Mouse (Mus musculus) T-helper 17 cell (primary cell): ENCODE measurements around the gene Ttc4.

Experiments used
- in situ Hi-C, 2 experiments: fragments of 300-600 bp; cut with MboI, MseI; formaldehyde crosslinking; loops; 1 replicate in 1 of 2; 2 replicates in 1 of 2; pipeline ENCODE4 v1.15.1; 2025; ENCODE audit warnings: high pct_unique_total_duplicates in 2 of 2

Ttc4 gene

DNA sequence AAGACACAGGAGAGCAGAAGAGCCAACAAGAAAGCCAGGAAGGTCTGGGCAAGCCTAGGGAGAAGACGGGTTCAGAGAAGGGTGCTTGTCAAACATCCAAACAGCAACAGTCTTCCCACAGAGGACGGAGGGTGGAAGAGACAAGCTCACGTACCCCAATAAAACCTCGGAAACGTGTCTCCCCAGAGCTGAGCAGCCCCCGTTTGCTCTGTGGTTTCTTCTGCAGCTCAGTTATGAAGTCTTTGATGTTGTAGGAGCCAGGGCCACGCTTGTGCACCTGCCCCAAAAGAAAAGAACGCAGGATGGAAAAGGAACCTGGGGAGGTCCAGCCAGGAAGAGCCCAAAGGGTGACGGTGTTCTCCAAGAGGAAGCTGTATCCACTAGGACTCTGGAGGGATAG lies 63.9 kb downstream of the Ttc4 start:
- in situ Hi-C loops = no loop called here

DNA sequence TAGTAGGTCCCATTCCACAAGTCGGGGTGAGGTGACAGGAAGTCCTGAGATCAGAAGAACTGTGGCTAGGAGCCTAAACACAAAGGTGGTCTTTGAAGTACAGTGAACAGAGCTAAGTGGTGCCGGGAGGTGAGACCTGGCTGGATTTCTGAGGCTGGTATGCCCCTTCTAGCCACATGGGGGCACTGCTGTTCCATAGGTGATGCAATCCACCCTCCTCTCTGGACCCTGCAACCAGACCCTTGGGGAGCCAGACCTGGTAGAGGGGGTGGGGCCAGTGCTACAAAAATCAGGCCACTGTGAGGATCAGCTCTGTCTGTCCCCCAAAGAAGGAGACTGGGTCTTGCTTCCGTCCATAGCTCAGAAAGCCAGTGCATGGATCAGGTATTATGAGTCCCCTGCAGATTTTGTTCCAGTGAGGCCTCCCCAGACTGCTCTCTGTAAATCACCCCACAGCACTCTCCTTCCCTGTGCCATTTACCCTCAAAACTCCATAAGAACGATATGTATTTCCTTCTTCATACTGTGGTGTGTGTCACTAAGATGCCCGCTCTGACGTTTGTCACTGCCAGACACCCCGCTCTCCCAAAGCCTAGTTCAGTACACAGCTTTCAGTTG lies 64.5 kb downstream of the Ttc4 start:
- in situ Hi-C loops = no loop called here

- in situ Hi-C loops = no loop called here
Observed at GRCm38 (mm10) chr4:106613560-106613959, 65.2 kb downstream of the Ttc4 start.

DNA sequence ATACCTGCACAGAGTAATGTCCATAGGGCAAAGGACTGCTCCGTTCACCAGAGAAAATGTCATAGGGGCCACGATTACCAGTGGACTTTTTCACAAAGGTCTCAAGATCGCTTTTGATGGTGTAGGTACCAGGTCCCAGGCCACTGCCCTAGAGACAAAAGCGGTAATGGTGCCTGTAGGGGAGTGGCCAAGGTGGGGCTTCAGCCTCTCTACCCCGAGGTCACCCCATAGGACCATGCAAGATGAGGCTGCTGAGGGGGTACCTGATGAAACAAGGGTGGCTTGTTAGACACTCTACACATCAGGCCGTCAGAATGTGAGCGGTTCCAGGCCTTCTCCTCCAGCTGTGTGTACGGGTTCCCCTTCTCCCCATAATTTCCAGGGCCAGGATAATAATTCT lies 65.6 kb downstream of the Ttc4 start:
- in situ Hi-C loops = no loop called here
